Mouse (Mus musculus) c-Kit-positive CD71-positive TER-119-positive erythroid progenitor cells, embryonic 14.5 days (primary cell): ENCODE data around the gene Ptgfrn.

Source experiments
- DNase-seq: peaks from one replicate; pipeline ENCODE4 v3.0.0-alpha.2; 2013; ENCODE audit warnings: low spot score

Gene Ptgfrn

GRCm38 (mm10) chr3:101078344-101078743, 31.7 kb downstream of the Ptgfrn start:
- no peak for DNase-seq

GRCm38 (mm10) chr3:101077710-101078100, 32.4 kb downstream of the Ptgfrn start:
- DNase-seq = no peak

- DNase-seq = no peak
These were observed 32.9 kb downstream of the Ptgfrn start for GRCm38 (mm10) chr3:101076966-101077709.

- DNase-seq = no peak
These were observed 34.2 kb downstream of the Ptgfrn start for GRCm38 (mm10) chr3:101075866-101076265.

- DNase-seq = no peak
These were observed 36.7 kb downstream of the Ptgfrn start for GRCm38 (mm10) chr3:101073384-101073783.

- DNase-seq = no peak
These were observed 37.4 kb downstream of the Ptgfrn start for GRCm38 (mm10) chr3:101072506-101073215.

- DNase-seq = no peak
These were observed 38.5 kb downstream of the Ptgfrn start for GRCm38 (mm10) chr3:101071576-101071975.

- no peak for DNase-seq
These were observed 39.3 kb downstream of the Ptgfrn start for GRCm38 (mm10) chr3:101070796-101071235.

GRCm38 (mm10) chr3:101070230-101070795, 39.8 kb downstream of the Ptgfrn start:
- no peak for DNase-seq

GRCm38 (mm10) chr3:101068701-101069100, 41.4 kb downstream of the Ptgfrn start:
- DNase-seq = no peak

- no peak for DNase-seq
These were observed 43.9 kb downstream of the Ptgfrn start for GRCm38 (mm10) chr3:101066175-101066574.

- DNase-seq = no peak
These were observed 48.1 kb downstream of the Ptgfrn start for GRCm38 (mm10) chr3:101061865-101062585.

- DNase-seq = no peak
These were observed 50.9 kb downstream of the Ptgfrn start for GRCm38 (mm10) chr3:101059214-101059613.

- no peak for DNase-seq
These were observed 51.9 kb downstream of the Ptgfrn start for GRCm38 (mm10) chr3:101058203-101058602.

GRCm38 (mm10) chr3:101055216-101055615, 54.9 kb downstream of the Ptgfrn start:
- DNase-seq = no peak

GRCm38 (mm10) chr3:101051601-101052000, 58.5 kb downstream of the Ptgfrn start:
- no peak for DNase-seq

- DNase-seq = no peak
These were observed 60.1 kb downstream of the Ptgfrn start for GRCm38 (mm10) chr3:101049997-101050396.

- DNase-seq = no peak
These were observed 61.3 kb downstream of the Ptgfrn start for GRCm38 (mm10) chr3:101048781-101049180.

- DNase-seq = no peak
These were observed 62.3 kb downstream of the Ptgfrn start for GRCm38 (mm10) chr3:101047586-101048275.

- DNase-seq = no peak
These were observed 64.6 kb downstream of the Ptgfrn start for GRCm38 (mm10) chr3:101045431-101045830.

- DNase-seq = no peak
These were observed 65.4 kb downstream of the Ptgfrn start for GRCm38 (mm10) chr3:101044686-101045085.

GRCm38 (mm10) chr3:101041997-101042396, 68.1 kb downstream of the Ptgfrn start:
- DNase-seq = no peak
